ENCODE assay signal across 9 mouse cellular contexts in genomic region chr2:154646634-154647033, GRCm38 (mm10). TPM values are rescaled to one million over a fixed set of nuclear protein-coding genes. Genes with fewer than 3 reads are reported as not detected.
DNase-seq lines count a peak whose midpoint lies in the region; ATAC-seq and TF ChIP-seq lines count a peak whose summit lies in the region.
"Had no signal": no experiment of that assay in that cellular context is flagged by ENCODE, and none has a peak within 500 bp of the region (broad histone marks: within the 10 kb centered on the region; RNA-seq: fewer than 3 reads in every experiment).

No protein-coding gene starts in this region.

- H3K27ac ChIP-seq in gastrocnemius, adult 2 months = no peak overlapping the region

- intact Hi-C loops in gastrocnemius, adult 2 months (cut with DNase I) = loop anchor here (2.0 kb wide), 1 partner anchor 296 kb away; no protein-coding TSS in a partner anchor
- intact Hi-C loops in gastrocnemius, postnatal 14 days (cut with DNase I; ENCODE audit: low total_unique reads) = loop anchor here (5.0 kb wide), 1 partner anchor 296 kb away; no protein-coding TSS in a partner anchor

- TF ChIP-seq CTCF in gastrocnemius, adult 2 months (IDR thresholded peaks at IDR 0.05) = peak; percentile 51
- TF ChIP-seq CTCF in brain, embryonic 14.5 days (IDR thresholded peaks at IDR 0.05; ENCODE audit: borderline replicate concordance, extremely low read depth, insufficient read depth, insufficient read length) = peak; percentile 33; the same call in 1 of the 2 replicates

- no peak for DNase-seq in gastrocnemius, adult 2 months
- DNase-seq in gastrocnemius, postnatal 14 days = no peak
- DNase-seq in right cerebral cortex, postnatal 14 days = peak; percentile 52
- no peak for DNase-seq in right cerebral cortex, postnatal 25 days
- DNase-seq in brain, embryonic 14.5 days (ENCODE audit: low read depth) = peak; percentile 26
- peak; percentile 52 for DNase-seq in lung, postnatal 36 days
- DNase-seq in heart, adult 8-10 months (ENCODE audit: low spot score) = no peak

- no peak overlapping the region for H3K4me3 ChIP-seq in gastrocnemius, adult 2 months

- TF ChIP-seq POLR2A in brain, embryonic 14.5 days (IDR thresholded peaks at IDR 0.05; ENCODE audit: borderline replicate concordance, extremely low read depth, insufficient read depth, insufficient read length, poor library complexity, severe bottlenecking) = no peak

- ATAC-seq in monocyte, adult 5-6 weeks (replicated peaks; ENCODE audit: insufficient number of reproducible peaks, low FRiP score, low TSS enrichment, poor library complexity, severe bottlenecking) = no peak

RNA-seq across cellular contexts. Expression of gene Chmp4b, which starts 4.9 kb away (rescaled TPM):
- total RNA-seq in gastrocnemius, adult 2 months (2021) = 100 to 1,000 TPM; 111 to 119 TPM
- 10 to 100 TPM; 91.1 to 97.2 TPM for total RNA-seq in gastrocnemius, postnatal 14 days (2021)
- 201 and 214 TPM in 2 replicates for polyA plus RNA-seq in brain, embryonic 14.5 days (2012; rRNA removed)
- 201 to 228 TPM (median 225 TPM) in 3 replicates for total RNA-seq in monocyte, adult 5-6 weeks (2017)
- total RNA-seq in heart, adult 8-10 months (2022) = 100 to 1,000 TPM; 119 to 132 (median 124) TPM

RNA-seq across cellular contexts. Expression of gene 4930519P11Rik, which starts 33.4 kb away (rescaled TPM):
- not detected for total RNA-seq in gastrocnemius, adult 2 months (2021)
- under 1 TPM in 1 of 2 experiments, not detected in 1; 0.69 TPM for total RNA-seq in gastrocnemius, postnatal 14 days (2021)
- polyA plus RNA-seq in brain, embryonic 14.5 days (2012; rRNA removed) = 0.22 and 0.69 TPM in 2 replicates
- total RNA-seq in monocyte, adult 5-6 weeks (2017) = 2.0 TPM in 1 of 3 replicates, not detected in the others
- total RNA-seq in heart, adult 8-10 months (2022) = not detected
- polyA plus RNA-seq: heart, embryonic 16.5 days had no signal

RNA-seq across cellular contexts. Expression of gene Zfp341, which starts 33.5 kb away (rescaled TPM):
- 1 to 10 TPM; 2.6 to 3.5 TPM for total RNA-seq in gastrocnemius, adult 2 months (2021)
- 1 to 10 TPM; 1.8 to 1.9 TPM for total RNA-seq in gastrocnemius, postnatal 14 days (2021)
- 17.6 and 18.7 TPM in 2 replicates for polyA plus RNA-seq in brain, embryonic 14.5 days (2012; rRNA removed)
- total RNA-seq in monocyte, adult 5-6 weeks (2017) = 2.5 to 3.2 TPM (median 2.8 TPM) in 3 replicates
- 1 to 10 TPM; 2.4 to 4.3 (median 2.7) TPM for total RNA-seq in heart, adult 8-10 months (2022)

RNA-seq across cellular contexts. Expression of gene Pxmp4, which starts 43.1 kb away (rescaled TPM):
- total RNA-seq in gastrocnemius, adult 2 months (2021) = 10 to 100 TPM; 10.1 to 15.8 TPM
- 10 to 100 TPM; 14.1 to 14.9 TPM for total RNA-seq in gastrocnemius, postnatal 14 days (2021)
- 11.4 and 12.5 TPM in 2 replicates for polyA plus RNA-seq in brain, embryonic 14.5 days (2012; rRNA removed)
- total RNA-seq in monocyte, adult 5-6 weeks (2017) = 7.3 to 10.6 TPM (median 9.6 TPM) in 3 replicates
- 10 to 100 TPM; 25.0 to 31.0 (median 27.2) TPM for total RNA-seq in heart, adult 8-10 months (2022)

Comparison
In these comparisons a context has a peak if more than half of its experiments do, and no peak if none do; other contexts are left out.
1. DNase-seq: peak in right cerebral cortex, postnatal 14 days (single experiment), brain, embryonic 14.5 days (single experiment) and lung, postnatal 36 days (single experiment); none in gastrocnemius, adult 2 months (single experiment), gastrocnemius, postnatal 14 days (single experiment), right cerebral cortex, postnatal 25 days (single experiment) and heart, adult 8-10 months (single experiment).